Mouse (Mus musculus): ENCODE measurements around the gene Tspan14.

The Tspan14 gene

DNA sequence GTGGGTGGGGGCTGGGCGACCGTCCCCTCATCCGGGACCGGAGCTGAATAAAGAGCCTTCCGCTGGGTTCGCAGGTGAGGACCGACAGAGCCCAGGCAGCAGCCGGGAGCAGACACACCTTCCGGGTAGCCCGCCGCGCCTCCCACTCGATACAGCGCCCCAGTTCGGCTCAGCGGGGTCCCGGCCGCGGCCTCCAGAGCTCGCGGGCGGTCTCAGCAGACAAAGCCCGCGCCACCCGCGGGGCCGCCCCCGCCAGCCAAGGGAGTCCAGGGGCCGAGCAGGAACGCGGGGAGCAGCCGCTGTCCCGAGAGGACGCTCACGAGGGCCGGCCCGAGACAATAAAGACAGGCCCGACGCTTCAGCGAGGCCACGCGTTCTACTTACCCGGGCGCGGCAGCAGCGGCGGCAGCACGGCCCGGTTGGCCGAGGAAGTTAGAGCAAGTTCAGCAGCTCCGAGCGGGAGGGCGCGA is at the start of gene Tspan14:
Gene Tspan14 (minus strand): TSS at position 416 of the 470 bp plus-strand sequence.
- no peak for DNase-seq (ENCODE audit: extremely low spot score, low read depth, low spot score)

DNA sequence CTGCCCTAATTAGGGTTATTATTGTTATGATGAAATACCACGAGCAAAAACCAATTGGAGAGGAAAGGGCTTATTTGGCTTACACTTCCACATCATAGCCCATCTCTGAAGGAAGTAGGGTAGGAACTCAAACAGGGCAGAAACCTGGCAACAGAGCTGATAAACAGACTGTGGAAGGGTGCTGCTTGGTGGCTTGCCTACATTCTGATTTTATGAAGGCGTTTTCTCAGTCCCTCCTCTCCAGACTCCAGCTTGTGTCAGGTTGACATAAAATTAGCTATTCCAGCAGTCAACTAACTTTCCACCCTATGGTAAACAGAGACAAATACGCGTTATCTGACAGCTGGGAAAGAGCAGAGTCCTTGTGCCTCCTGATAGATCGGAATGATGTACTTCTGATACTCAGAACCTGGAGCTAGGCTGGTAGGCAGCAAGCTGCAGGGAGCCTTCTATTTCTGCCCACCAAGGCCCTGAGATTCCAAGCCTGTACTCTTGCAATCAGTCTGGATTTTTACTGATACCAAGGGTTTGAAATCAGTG is 48.2 kb upstream of the Tspan14 start:
- no peak for DNase-seq (ENCODE audit: extremely low spot score, low read depth, low spot score)

DNA sequence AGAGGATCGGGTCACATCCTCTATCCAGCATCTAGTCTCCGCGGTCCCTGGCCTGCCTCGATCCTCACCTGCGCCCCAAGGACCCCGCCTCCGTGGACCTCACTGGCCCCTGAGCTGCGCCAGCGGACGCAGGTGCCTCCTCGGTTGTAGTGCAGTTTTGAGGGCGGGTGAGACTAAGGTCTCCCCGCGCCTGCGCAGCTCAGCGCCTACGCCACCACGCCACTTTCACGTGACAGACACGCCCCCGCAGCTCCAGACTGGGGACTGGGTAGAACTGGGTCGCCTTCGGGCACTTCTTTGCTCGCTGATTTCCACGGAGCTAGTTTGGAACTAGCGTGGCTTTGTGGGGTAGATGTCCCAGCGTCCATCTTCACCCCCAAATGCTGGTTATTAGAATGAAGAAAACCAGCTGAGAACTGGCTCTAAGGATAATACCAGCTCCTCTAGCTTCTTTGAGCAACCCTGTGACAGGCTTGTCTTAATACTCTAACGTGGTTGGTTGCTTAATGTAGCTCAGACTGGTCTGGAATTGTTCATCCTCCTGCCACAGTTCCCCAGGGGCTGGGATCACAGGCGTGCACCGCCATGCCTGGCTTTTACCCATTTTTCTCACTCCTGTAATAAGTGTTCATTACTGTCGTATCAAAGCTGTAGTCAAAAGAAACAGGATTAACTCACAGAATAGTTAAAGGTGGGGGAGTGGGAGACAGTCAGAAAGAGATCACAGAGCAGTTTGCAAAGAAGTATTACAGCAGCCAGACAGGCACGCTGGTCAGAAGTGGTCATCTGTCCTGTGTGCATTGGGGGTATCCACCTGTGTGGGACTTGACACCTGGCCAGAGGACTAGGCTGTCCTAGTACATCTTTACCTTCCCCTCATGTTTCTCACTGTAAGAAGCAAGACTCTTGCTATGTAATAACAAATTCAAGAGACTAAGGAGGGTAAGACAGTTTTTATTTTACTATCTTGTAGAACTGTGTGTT is 47.3 kb upstream of the Tspan14 start, which contains the start of gene Fam213a:
Gene Fam213a (minus strand): TSS at position 159 of the 984 bp plus-strand sequence.
- peak; percentile 61 for DNase-seq (ENCODE audit: extremely low spot score, low read depth, low spot score)

DNA sequence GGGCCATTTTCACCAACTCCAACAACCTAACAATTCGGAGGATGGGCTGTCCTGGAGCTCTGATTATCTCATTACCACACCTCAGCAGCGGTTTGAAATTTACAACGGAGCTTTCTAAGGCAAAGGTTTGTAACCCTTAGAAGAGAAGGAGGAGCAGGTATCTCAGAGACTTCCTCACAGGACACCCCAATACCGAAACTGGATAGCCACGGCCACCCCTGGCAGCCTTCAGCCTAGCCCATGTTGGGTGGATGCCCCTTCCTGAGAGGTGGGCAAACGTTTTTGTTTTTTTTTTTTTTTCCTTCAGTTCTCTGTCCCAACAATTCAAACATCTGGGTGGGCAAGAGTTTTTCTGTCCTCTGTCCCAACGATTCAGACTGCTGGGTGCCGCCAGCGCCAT is 46.5 kb upstream of the Tspan14 start:
- no peak for DNase-seq (ENCODE audit: extremely low spot score, low read depth, low spot score)

DNA sequence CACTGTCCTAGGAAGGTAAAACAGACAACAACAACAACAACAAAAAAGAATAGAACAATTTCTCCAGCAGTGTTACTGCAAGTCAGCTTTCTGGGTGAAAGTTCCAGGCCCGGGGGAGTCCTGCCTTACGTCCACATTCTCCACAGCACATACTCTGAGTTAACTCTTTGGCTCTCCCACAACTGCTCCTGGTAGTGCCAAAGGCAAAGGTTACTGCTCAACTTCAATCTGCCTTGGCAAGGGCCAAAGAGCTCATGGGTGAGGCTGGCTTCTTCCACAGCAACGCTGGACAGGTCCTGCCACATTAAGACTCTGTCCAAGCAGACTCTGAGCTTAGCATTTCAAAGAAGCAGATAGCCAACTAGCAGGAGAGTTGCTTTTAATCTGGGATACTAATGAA is 45.3 kb upstream of the Tspan14 start:
- DNase-seq (ENCODE audit: extremely low spot score, low read depth, low spot score): no peak

DNA sequence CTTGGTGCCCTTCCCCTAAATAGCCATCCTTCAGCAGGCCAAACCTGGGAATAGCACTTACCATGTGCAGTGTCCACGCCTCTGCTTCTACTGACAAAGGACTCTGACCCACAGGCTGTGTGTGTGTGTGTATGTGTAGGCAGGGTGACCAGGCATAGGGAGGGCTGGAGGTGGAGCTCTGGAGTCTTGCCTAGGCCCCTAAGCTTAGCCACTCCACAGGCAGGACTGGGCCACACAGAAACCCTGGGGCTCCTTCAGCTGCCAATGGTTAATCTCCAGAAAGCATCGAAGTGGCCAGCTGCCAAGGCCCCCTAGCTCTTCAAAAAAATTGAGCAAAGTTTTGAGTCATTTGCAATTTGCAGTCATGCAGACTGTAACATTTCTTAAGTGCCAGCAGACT is 41.5 kb upstream of the Tspan14 start:
- DNase-seq (ENCODE audit: extremely low spot score, low read depth, low spot score): no peak

DNA sequence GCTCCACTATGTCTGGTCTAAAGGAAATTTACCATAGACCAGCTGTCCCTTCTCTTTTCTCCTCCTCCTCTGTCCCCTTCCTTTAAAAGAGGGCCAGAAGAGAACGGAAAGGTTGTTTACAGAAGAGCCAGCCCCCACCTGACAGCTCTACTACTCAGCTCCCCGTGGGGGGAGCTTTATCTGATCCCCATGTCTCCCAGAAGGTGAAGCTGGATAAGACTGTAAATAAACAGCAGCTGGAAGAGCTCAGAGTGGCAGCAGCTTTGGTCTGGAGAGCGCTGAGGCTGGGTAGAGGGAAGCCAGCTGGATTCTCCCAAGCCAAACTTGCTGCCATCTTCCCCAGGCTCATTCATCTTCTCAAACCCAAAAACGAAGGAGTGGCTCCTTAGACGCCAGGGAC is 41.0 kb upstream of the Tspan14 start:
- no peak for DNase-seq (ENCODE audit: extremely low spot score, low read depth, low spot score)

DNA sequence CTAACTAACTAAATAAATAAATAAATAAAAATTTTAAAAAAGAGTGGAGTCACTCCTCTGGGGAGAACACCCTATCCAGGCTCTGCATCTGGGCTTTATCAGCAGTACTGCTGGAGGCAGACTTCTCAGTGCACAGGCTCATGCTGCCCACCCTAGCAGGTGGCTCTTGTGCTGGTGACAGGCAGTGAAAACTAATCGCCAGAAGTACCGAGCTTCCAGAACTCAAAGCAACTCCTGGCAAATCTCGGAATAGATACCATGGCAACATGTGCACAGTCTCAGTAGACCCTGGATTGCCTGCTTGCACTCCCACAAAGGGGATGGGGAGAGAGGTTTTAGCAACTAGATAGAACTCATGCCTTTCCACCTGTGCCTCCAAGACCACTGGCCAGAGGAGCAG is 40.3 kb upstream of the Tspan14 start:
- DNase-seq (ENCODE audit: extremely low spot score, low read depth, low spot score): no peak

DNA sequence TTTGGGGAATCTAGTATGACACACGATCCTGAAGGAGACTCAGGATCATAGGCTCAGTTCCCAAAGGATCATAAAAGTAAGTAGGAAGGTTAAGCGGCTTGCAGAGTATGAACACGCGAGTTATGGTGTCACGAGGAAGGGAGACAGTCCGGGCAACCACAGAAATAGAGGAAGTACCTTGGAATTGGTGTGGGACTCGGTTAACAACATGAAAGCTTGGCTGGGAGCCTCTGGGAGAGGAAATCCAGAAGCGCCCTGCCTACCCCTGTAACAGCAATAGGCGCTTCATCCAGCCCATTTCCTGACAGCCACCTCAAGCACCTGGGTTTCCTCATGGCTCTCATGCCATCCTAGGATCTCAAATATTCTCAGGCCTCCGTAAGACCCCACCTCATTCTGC is 39.7 kb upstream of the Tspan14 start:
- no peak for DNase-seq (ENCODE audit: extremely low spot score, low read depth, low spot score)

DNA sequence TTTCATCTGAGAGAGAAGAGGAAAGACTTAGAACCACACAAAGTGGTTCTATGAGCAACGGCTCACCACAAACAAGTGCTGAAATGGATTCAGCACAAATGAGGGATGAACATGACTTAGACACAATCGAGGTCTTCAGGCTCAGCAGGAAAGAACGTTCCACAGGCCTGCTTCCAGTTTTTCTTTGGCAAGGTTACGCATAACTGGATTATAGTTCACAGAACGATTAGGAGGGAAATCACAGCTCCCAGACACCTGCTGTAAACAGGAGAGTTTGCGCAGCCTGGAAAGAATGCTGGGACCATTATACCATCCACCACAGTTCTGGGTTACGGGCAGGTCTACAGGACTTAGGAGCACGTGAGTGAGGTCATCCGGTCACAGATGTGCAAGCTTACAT is 39.1 kb upstream of the Tspan14 start:
- DNase-seq (ENCODE audit: extremely low spot score, low read depth, low spot score): no peak

DNA sequence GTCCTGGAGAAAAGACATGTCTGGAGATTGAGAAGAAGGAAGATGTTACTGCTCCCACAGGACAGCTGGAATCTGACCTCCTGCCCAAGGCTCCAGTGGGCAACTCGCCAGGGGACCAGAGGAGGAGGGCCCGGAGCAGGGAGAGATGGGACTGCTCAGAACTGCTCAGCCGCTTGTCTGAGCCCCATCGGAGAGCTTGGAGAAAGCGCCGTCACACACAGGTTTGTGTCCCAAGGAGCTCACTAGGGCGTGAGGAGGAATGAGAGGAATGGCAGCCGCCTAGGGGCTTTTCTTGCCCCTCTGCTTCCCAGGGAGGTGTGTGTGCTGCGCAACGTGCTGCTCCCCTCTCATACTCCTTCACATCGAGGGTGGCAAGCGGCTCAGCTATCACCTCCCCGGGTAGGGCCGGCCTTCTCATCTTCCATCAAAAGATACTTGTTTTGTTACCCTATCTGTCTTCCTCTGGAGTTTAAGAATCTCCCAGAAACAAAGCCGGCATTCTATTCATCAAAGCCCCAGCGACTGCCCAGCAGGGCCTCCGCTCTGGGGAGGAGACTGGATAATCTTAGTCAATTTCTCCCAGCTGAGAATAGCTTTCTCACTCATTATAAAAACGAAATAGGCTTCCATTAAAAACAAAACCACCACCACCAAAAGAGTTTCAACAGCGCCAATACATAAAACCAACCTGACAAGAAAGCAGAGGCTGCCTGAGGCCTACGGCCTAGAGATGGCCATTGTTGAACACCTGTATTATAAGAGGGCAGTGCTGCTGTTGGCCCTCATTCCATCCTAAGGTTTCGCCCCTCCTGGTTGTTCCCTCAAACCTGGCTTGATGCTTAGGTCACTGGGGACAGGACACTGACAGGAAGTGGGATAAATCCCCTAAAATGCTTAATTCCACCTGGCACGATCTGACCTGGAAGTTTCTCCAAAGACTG is 37.9 kb upstream of the Tspan14 start:
- DNase-seq (ENCODE audit: extremely low spot score, low read depth, low spot score): no peak

DNA sequence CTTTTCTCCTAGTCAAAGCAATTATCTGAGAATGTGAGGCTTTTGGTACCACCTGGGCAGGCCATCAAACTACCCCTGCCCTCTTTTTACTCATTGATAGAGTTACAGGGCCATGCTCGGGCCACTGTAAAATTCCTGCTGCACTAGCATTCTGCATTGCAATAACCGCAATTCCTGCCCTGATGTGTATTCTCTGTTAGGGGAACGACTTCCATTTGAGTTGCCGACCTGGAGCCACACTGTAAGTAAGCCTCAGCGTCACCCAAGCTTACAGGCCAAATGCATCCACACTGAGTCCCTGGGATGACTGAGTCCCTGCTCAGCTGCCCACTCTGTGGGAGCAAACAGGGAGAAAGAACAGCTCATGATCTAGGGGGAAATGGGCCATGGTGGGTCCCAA is 35.0 kb upstream of the Tspan14 start:
- DNase-seq (ENCODE audit: extremely low spot score, low read depth, low spot score): no peak

DNA sequence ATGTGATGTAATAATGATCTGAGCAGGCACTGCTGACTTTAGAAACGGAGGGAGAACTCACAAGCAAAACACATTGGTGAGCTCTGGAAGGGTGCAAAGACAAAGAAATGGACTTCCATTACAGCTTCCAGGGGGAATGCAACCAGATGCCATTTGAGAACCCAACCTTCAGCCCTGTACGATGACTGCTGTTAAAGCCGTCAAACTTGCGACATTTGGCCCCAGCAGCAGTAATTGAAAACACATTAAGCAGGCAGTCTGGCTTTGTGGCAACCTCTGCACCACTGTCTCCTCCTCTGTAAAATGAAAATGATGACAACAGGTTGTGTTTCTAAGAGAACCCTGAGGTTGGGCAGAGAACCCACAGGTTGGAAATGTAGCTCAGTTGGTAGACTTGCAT is 34.2 kb upstream of the Tspan14 start:
- DNase-seq (ENCODE audit: extremely low spot score, low read depth, low spot score): no peak

DNA sequence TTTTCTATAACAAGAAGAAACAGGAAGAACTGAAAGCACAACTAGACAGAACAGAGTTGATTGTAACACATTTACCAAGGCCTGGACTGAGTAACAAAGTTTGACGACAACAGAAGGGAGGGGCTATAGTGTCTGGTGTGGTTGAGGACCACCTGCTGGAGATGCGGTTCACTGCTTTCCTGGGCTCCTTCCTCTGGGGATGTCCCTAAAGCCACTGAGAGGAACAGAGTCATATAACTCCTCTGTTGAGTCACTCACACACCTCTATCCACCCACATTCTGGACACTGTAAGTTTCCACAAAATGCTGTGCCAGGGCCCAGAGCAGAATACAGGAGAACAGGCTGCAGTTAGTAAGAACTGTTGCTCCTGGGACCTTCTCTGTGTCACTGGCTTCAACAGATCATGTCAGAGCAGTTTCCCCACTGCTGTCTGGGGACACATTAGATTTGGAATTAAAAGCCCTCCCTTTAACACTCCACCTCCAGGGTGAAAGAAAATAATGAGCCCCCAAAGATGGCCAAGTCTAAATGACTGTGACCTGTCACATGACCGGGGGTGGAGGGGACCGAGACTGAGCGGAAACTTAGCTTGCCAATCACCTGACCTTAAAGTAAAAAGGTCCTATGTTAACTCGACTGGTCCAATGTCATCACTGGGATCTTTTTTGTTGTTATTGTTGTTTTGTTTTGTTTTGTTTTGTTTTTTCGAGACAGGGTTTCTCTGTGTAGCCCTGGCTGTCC is 33.5 kb upstream of the Tspan14 start:
- DNase-seq (ENCODE audit: extremely low spot score, low read depth, low spot score): no peak

DNA sequence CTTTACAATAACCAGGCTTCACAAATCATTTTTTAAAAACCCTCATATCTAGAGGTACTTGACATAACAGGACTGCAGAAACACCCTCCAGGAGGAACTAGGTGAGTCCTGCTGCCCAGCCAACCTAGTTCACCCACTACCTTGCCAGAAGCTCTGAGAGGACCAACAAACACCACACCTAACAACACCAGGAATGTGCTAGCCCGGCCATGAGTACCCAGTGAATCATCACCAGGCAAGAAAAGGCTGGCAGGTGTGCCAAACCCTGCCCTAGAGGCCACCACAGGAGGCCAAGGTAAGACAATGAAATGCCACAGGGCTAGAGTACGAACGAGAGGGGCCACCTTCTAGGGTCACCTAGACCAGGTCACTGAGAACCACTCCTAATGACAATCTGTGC is 29.6 kb upstream of the Tspan14 start:
- no peak for DNase-seq (ENCODE audit: extremely low spot score, low read depth, low spot score)

DNA sequence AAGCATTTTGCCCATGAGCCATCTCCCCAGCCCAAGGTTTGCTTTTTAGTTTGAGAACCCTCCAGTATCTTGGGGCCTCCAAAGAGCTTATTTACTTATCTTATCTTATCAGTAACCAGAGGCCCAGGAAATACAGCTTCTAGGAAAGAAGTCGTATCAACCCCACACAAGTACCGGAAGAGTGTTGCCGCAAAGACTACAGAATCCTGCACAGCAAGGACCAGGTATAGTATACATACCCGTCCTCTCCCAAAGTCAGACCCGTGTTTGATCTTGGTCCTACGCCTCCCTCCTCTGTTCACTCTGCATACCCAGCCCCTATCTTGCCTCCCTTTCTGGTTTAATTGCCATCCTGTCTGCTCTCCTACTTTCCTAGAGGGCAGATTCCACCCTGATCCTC is 25.9 kb upstream of the Tspan14 start:
- DNase-seq (ENCODE audit: extremely low spot score, low read depth, low spot score): no peak

DNA sequence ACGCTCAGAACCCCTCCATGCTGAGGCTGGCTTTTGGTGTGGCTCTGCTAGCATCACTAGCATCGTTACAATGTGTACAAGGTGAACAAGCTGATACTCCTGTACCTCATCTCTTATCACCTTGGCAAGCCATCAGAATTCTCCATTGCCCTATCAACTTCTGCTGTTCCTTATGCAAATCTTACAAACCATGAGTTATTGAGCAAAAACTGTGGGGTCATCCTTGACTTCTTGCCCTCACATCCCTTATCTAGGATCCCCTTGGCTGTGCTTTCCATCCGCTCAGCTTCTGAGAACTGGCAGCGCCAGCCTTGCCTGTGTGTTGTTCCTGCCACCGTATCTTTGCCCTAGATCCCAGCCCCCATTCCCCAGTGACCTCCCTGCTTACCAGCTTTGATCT is 22.2 kb upstream of the Tspan14 start:
- DNase-seq (ENCODE audit: extremely low spot score, low read depth, low spot score): no peak

DNA sequence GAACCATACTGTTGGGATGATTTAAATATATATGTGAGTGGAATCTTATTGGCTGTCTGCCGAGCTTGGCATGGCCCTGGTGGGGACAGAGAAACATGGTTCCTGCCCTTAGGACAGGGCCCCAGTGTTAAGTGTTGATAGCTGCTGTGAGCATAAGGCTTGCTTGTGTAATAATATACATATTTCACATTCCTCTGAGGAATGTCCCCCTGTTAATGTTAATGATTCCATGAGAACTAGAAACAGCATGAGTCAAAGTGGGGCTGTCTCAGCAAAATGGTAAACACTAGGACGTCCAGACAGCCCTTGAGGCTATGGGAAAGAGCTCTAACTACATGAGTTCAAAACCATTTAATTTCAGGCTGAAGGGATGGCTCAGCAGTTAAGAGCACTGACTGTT is 20.6 kb upstream of the Tspan14 start:
- DNase-seq (ENCODE audit: extremely low spot score, low read depth, low spot score): no peak

DNA sequence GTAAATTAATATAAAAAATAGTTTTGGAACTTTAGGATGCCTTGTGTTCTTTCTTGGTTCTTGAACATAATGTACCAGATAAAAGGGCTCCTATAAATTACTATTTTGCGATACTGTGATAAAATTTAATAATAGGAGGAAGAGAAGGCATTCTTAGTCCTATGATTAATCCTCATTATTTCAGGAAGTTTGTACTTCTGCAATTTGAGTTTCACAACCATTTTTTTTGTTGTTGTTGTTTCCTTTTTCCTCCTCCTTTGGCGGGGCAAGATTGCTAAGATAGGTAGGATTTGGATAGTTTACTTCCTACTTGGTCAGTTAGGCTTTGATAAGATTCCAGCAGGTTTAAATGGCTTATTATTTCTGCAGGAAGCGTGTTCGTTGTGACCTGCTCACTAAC is 19.0 kb upstream of the Tspan14 start:
- no peak for DNase-seq (ENCODE audit: extremely low spot score, low read depth, low spot score)

DNA sequence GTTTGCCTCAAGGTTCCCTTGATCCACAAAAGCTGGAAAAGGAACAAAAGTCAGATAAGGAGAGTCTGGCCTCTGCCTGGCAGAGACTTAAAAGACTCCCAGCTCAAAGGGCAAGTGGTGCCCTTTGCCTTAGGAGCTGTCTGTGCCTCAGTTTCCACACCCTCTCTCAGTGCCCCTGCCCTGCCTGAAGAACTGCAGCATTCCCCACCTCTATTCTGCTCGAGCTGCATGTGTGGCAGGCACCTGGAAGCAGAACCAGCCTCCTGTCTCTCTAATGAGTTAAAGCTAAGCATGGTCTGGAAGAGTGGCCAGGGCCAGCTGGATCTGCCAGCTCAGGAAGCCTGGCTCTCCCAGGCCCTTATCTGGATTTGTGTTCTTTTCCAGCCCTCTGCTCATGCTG is 13.1 kb upstream of the Tspan14 start:
- no peak for DNase-seq (ENCODE audit: extremely low spot score, low read depth, low spot score)

DNA sequence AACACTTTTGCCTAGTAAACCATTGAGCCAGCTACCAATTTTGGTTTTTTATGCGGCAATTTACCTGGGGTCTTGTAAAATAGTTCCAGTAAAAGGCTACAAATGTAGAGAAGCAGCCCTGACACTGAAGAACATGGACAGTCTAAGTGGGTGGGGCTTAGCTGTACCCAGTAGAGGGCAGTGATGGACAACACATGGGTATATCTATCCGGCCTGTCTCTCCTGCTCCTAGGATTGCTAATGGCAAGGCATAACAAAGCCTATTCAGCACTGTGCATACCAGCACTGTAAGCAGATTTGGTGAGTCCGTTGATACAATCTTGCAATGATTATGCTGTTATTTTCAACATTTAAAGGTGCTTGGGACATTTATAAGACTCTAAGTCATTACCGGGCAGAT is 12.4 kb upstream of the Tspan14 start:
- no peak for DNase-seq (ENCODE audit: extremely low spot score, low read depth, low spot score)

Measured in hindlimb bud, embryonic 11.5 days (tissue).